Mouse (Mus musculus) intestine, embryonic 16.5 days (tissue): ENCODE measurements at regions not wholly inside any gene's neighbourhood (a gene's known extent, or its start where the extent isn't known, plus 50 kb on each side); places are given as distances from the start of the nearest gene placed in this dataset.

ENCODE experiments used
- ATAC-seq: fragments of 200-750 bp; cut with Nextera tagmentation; 2 replicates; pipeline ENCODE4 v1.8.0; 2017; ENCODE audit warnings: moderate TSS enrichment, moderate library complexity
- H3K27ac ChIP-seq: fragments of 300-500 bp; sonication (generic); 2 replicates; pipeline ENCODE4 v1.5.1; 2014; ENCODE audit warnings: mild to moderate bottlenecking, low read length
- H3K27me3 ChIP-seq: fragments of 300-500 bp; sonication (generic); replicated peaks from 2 replicates; pipeline ENCODE4 v1.6.1; 2014; ENCODE audit warnings: low read length, control low read depth, mixed read lengths; ENCODE audit not compliant: control insufficient read depth, insufficient read depth
- H3K36me3 ChIP-seq: fragments of 300-500 bp; sonication (generic); 2 replicates; pipeline ENCODE4 v1.6.1; 2014; ENCODE audit warnings: low read length, control low read depth; ENCODE audit not compliant: control insufficient read depth, insufficient read depth
- H3K4me1 ChIP-seq: fragments of 300-500 bp; sonication (generic); 2 replicates; pipeline ENCODE4 v1.6.1; 2014; ENCODE audit warnings: low read length, control low read depth, mixed read lengths; ENCODE audit not compliant: control insufficient read depth, insufficient read depth
- H3K4me2 ChIP-seq: fragments of 300-500 bp; sonication (generic); 2 replicates; pipeline ENCODE4 v1.6.1; 2014; ENCODE audit warnings: low read depth, low read length, control low read depth
- H3K4me3 ChIP-seq: fragments of 300-500 bp; sonication (generic); 2 replicates; pipeline ENCODE4 v1.5.1; 2014; ENCODE audit warnings: mild to moderate bottlenecking, low read length
- H3K9ac ChIP-seq: fragments of 300-500 bp; sonication (generic); 2 replicates; pipeline ENCODE4 v1.6.1; 2014; ENCODE audit warnings: low read depth, low read length
- H3K9me3 ChIP-seq: fragments of 300-500 bp; sonication (generic); 2 replicates; pipeline ENCODE4 v1.6.1; 2016; ENCODE audit warnings: low read length, control low read depth; ENCODE audit not compliant: control insufficient read depth
- WGBS: fragments of 180-500 bp; shearing (Covaris S2); extraction: QIAGEN DNeasy Blood & Tissue Kit; methylation state at CpG from one replicate; pipeline ENCODE4 v1.1.7; 2014; 5-methylcytosine and 5-hydroxymethylcytosine counted together

GRCm38 (mm10) chr7:66501425-66501824, 74.1 kb upstream of the Aldh1a3 start:
- 66% methylated on average over 6 of the region's 6 CpGs for WGBS
- Histone ChIP-seq H3K27me3 (no peaks in the 10 kb centered on the region), H3K4me1 (no peaks in the 10 kb centered on the region; the same call in 1 of the 2 replicates), H3K9ac (no peak overlapping the region), H3K4me3 (no peak overlapping the region), H3K9me3 (no peaks in the 10 kb centered on the region), H3K4me2 (no peak overlapping the region), H3K36me3 (no peaks in the 10 kb centered on the region), H3K27ac (no peak overlapping the region)
- no peak for ATAC-seq

- no peaks in the 10 kb centered on the region for H3K36me3 ChIP-seq
- no peak overlapping the region for H3K27ac ChIP-seq
- H3K9ac ChIP-seq, result no peak overlapping the region
- no peak overlapping the region for H3K4me3 ChIP-seq
- WGBS, result 38% methylated on average over 1 of the region's 1 CpGs
- no peak overlapping the region for H3K4me2 ChIP-seq
- no peaks in the 10 kb centered on the region for H3K4me1 ChIP-seq
- no peaks in the 10 kb centered on the region for H3K27me3 ChIP-seq
- H3K9me3 ChIP-seq, result no peaks in the 10 kb centered on the region
- ATAC-seq, result peak; percentile 46; the same call in 1 of the 2 replicates
Measured at GRCm38 (mm10) chr7:66497480-66497879, 70.2 kb upstream of the Aldh1a3 start.

DNA sequence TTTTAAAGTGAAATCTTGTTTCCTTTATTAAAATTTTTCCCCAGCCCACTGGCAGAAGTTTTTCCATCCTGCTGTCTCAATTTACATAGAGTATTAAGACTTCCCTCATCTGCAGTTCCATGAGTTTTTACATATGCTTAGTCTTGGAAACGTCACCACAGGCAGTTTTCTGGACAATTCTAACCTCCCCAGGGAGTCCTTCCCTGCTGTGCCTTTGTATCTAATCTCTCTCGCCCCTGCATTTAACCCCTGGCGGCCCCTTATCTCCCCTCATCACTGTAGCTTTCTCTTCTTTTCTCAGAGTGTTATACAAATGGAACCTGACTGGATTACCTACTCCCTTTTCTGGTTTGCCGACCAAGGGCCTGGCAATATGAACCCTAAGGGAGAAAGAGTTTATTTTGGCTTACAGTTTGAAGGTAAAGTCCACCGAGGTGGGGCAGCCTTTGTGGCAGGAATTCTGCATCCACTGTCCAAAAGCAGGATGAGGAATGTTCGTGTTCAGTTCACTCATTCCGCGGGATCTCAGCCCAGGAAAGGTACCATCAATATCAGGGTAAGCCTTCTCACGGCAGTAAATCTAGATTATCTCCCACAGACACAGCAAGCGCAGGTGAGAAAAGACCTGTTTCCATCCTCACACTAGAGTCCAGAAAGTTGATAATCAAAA, 66.0 kb upstream of the Aldh1a3 start:
- Histone ChIP-seq H3K27ac (no peak overlapping the region), H3K36me3 (no peaks in the 10 kb centered on the region), H3K9me3 (no peaks in the 10 kb centered on the region), H3K4me2 (no peak overlapping the region), H3K4me3 (no peak overlapping the region), H3K4me1 (no peaks in the 10 kb centered on the region), H3K27me3 (no peaks in the 10 kb centered on the region), H3K9ac (no peak overlapping the region)
- no peak for ATAC-seq
- 81% methylated on average over 10 of the region's 10 CpGs for WGBS

- 90% methylated on average over 12 of the region's 12 CpGs for WGBS
- Histone ChIP-seq H3K27ac (no peak overlapping the region), H3K9me3 (no peaks in the 10 kb centered on the region), H3K36me3 (no peaks in the 10 kb centered on the region), H3K4me1 (0 out of 2 replicates have a peak, but pooled peaks cover under 1% of the 10 kb centered on the region), H3K4me2 (no peak overlapping the region), H3K4me3 (no peak overlapping the region), H3K27me3 (no peaks in the 10 kb centered on the region), H3K9ac (no peak overlapping the region)
- ATAC-seq, result no peak
Measured at GRCm38 (mm10) chr7:66492748-66493147, 65.4 kb upstream of the Aldh1a3 start.

DNA sequence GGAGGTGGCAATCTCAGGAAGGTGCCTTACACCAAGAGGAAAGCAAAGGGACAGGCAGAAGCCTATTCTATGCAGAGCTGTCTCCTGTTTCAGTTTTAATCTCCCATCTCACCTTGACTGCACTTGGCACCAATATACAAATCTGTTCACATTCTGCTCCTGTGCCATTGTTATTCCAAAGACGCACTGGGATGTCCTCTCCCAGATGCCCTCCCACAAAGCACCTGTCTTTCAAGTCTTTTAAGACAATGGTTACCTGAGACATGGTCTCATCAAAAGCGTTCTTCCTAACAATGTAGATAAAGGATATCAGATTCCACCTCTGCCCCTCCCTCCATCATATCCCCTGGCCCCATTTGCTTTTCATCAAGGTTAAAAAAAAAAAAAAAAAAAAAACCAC, 64.2 kb upstream of the Aldh1a3 start:
- 0 out of 2 replicates have a peak, but pooled peaks cover 3% of the 10 kb centered on the region for H3K4me1 ChIP-seq
- H3K36me3 ChIP-seq, result no peaks in the 10 kb centered on the region
- H3K27ac ChIP-seq, result no peak overlapping the region
- H3K9ac ChIP-seq, result no peak overlapping the region
- no peak overlapping the region for H3K4me2 ChIP-seq
- no peaks in the 10 kb centered on the region for H3K27me3 ChIP-seq
- 66% methylated on average over 2 of the region's 2 CpGs for WGBS
- ATAC-seq, result no peak
- H3K4me3 ChIP-seq, result no peak overlapping the region
- no peaks in the 10 kb centered on the region for H3K9me3 ChIP-seq

DNA sequence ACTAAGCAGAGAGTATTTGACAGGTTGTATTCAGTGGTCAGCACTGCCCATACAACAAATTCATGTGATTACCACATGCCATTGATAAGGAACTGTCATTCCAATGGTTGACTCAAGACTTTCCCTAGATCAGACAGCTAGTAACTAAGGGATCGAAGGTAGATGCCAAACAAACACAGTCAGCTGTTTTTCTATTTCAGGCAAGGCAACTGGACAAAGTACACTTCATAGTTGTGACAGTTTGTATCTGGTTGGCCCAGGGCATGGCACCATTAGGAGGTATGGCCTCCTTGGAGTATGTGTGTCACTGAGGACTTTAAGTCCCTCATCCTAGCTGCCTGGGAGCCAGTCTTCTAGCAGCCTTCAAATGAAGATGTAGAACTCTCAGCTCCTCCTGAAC, 62.8 kb upstream of the Aldh1a3 start:
- Histone ChIP-seq H3K9ac (no peak overlapping the region), H3K36me3 (no peaks in the 10 kb centered on the region), H3K9me3 (no peaks in the 10 kb centered on the region), H3K4me3 (no peak overlapping the region), H3K4me2 (no peak overlapping the region), H3K4me1 (0 out of 2 replicates have a peak, but pooled peaks cover 3% of the 10 kb centered on the region), H3K27me3 (no peaks in the 10 kb centered on the region), H3K27ac (no peak overlapping the region)
- peak; percentile 44 for ATAC-seq
- 76% methylated on average over 1 of the region's 1 CpGs for WGBS

DNA sequence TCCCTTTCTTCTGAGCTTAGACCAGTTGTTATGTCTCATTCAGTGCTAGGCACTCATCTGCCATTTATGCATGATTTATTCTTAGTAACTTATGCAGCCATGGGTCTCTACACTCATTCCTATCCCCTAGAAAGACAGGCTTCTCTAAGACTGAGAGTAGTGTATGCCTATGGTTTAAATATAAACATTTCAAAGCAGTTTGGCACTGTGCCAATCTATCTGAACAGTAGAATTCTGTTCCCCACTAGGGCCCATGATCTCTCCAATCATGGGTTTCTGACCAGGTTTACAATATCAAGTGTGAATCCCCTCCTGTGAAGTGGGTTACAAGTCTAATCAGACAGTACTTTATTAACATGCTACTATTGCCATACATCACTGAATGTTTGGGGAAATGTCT, 60.4 kb upstream of the Aldh1a3 start:
- no peaks in the 10 kb centered on the region for H3K36me3 ChIP-seq
- no peak overlapping the region for H3K4me3 ChIP-seq
- no peaks in the 10 kb centered on the region for H3K9me3 ChIP-seq
- H3K4me2 ChIP-seq, result no peak overlapping the region
- no peak for ATAC-seq
- no peak overlapping the region for H3K27ac ChIP-seq
- H3K27me3 ChIP-seq, result no peaks in the 10 kb centered on the region
- H3K9ac ChIP-seq, result no peak overlapping the region
- H3K4me1 ChIP-seq, result 0 out of 2 replicates have a peak, but pooled peaks cover 3% of the 10 kb centered on the region

DNA sequence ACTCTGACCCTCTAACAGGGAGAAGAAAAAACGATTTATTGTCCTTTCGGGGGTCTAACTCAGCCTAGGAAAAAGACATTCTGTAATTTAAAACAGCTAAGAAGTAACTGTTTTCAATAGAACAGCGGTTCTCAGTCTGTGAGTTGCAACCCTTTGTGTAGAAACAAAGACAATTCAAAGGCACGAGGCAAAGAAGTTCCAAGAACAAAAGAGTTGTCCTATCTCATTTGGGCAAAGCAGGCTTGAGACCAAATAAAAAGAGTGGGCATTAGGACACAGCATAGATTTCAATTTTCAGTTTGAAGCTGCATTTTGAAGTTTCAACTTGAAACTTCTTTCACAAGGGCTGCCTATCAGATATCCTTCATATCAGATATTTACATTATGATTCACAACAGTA, 53.1 kb upstream of the Aldh1a3 start:
- WGBS, result 56% methylated on average over 4 of the region's 4 CpGs
- no peaks in the 10 kb centered on the region for H3K27me3 ChIP-seq
- no peak overlapping the region for H3K9ac ChIP-seq
- H3K9me3 ChIP-seq, result no peaks in the 10 kb centered on the region
- no peaks in the 10 kb centered on the region for H3K36me3 ChIP-seq
- no peak overlapping the region for H3K4me3 ChIP-seq
- no peak overlapping the region for H3K27ac ChIP-seq
- no peak for ATAC-seq
- no peak overlapping the region for H3K4me2 ChIP-seq
- H3K4me1 ChIP-seq, result no peaks in the 10 kb centered on the region

GRCm38 (mm10) chr7:66479321-66479720, 52.0 kb upstream of the Aldh1a3 start:
- H3K9ac ChIP-seq, result no peak overlapping the region

GRCm38 (mm10) chr7:66478106-66478505, 50.8 kb upstream of the Aldh1a3 start:
- H3K4me2 ChIP-seq, result no peak overlapping the region
- no peak overlapping the region for H3K4me3 ChIP-seq
- H3K27me3 ChIP-seq, result no peaks in the 10 kb centered on the region
- no peak overlapping the region for H3K9ac ChIP-seq
- H3K4me1 ChIP-seq, result no peaks in the 10 kb centered on the region
- H3K36me3 ChIP-seq, result no peaks in the 10 kb centered on the region
- ATAC-seq, result no peak
- H3K27ac ChIP-seq, result no peak overlapping the region
- 81% methylated on average over 7 of the region's 7 CpGs for WGBS
- no peaks in the 10 kb centered on the region for H3K9me3 ChIP-seq

More at GRCm38 (mm10) chr7:66479321-66479720, 52.0 kb upstream of the Aldh1a3 start:
- Histone ChIP-seq H3K4me2 (no peak overlapping the region), H3K36me3 (no peaks in the 10 kb centered on the region), H3K4me3 (no peak overlapping the region), H3K9me3 (no peaks in the 10 kb centered on the region), H3K4me1 (no peaks in the 10 kb centered on the region), H3K27me3 (no peaks in the 10 kb centered on the region), H3K27ac (no peak overlapping the region)
- no peak for ATAC-seq
- 89% methylated on average over 4 of the region's 4 CpGs for WGBS
